Mouse (Mus musculus) c-Kit-negative CD71-positive TER-119-positive erythroid progenitor cells, embryonic 14.5 days (primary cell): ENCODE results near the gene Lmx1b.
A peak's percentile ranks its signal among the peaks of the same experiment; 100 is the strongest.

Experiments
- DNase-seq: peaks from one replicate; pipeline ENCODE4 v3.0.0-alpha.2; 2013; ENCODE audit warnings: low read depth, low spot score

Lmx1b gene

DNA sequence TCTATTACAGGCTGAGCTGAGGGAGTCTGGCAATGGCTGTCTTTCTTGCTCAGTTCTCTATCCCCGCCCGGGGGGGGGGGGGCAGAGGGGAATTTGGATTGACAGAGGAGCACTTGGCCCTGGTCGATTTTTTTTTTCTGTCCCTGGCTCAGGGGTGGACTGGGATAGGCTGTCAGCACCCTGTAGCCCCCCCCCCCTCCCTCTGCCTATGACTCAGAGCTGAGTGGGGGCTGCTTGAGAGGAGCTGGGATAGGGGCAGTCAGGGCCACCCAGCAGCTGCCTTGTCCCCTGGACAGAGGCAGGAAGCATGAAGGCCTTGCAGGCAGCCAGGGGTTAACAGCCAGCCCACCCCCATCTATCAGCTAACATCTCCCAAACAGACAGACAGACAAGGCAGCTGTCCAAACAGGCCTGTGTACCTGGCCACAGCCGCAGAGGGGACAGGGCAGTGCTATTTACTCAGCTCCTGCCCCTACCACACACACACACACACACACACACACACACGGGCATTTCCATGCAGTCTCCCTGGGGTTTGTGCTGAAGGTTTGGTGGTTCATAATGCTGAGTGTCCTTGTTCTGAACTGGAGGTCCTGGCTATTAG is 57.8 kb downstream of the Lmx1b start:
- DNase-seq, result no peak

- DNase-seq, result no peak
Observed at GRCm38 (mm10) chr2:33581866-33582265, 58.4 kb downstream of the Lmx1b start.

GRCm38 (mm10) chr2:33581449-33581777 is 58.9 kb downstream of the Lmx1b start:
- no peak for DNase-seq

DNA sequence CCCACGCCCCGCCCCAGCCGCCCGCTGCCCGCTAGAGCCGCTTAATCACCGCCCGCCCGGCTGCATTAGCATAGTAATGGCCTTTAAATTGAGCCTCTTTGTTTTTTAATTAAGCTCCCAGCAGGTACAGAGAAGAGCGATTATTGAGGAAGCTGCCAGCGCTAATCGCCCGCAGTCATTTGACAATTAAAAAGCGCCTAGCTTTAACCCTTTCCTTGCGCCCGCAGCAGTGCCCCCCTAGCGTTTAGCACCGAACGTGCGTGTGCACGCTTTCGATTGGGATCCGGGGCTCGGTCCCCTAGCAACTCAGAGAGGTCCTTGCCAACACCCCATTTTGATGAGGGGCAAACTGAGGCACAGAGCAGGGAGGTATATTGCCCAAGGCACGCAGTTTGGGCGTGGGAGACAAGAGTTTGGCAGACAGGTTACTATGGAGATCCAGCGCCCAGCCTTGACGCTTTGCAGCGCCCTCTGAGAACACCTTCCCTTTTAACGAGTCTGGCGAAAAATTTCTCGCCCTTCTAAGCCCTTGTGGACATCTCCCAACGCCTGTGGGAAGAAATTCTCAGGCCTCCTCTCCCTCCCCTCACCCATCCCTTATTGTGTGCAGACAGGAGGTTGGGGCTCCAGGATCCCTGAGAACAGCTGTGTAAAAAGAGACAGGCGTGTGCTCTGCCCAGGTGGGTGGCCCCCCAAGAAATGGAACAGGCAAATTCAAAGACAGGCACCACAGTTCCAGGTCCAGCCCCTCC is 59.4 kb downstream of the Lmx1b start:
- no peak for DNase-seq

DNA sequence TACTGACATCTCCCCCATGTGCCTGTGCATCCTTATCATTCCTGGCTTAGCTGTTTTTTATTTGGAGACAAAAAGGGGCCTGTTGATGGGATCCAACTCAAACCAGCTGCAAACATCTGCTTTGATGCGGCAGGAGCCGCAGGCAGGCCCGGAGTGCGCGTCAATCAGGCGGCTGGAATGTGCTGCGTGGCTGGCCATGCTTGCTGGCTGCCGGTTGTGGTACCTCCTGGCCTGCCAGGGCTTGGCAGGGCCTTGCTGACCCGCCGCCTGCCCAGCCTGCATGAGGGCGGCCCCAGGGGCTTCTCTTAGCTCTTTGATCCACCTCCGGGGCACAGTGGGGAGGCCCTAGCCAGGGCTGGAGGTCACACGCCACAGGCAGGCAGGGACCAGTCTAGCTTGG is 64.9 kb downstream of the Lmx1b start:
- DNase-seq, result no peak

GRCm38 (mm10) chr2:33573075-33573474 is 67.2 kb downstream of the Lmx1b start:
- no peak for DNase-seq

GRCm38 (mm10) chr2:33571219-33571824 is 69.0 kb downstream of the Lmx1b start:
- DNase-seq, result no peak

DNA sequence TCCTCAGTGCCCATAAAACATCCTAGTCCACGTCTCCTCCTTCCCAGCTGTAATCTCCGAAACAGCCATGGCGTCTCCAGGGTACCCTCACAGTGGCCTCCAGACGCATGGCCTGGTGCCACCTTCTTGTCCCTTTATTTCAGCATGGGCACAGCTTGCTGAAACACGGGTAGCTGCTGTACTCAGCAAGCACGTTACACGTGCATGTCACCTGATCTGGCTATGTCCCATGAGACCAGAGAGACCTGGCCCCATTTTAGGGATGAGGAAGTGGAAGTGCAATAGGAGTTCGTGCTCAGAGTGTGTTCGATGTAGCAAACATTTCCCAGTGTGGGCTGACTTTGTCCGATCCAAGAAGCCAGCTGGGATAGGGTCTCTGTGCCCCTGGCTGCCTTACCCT is 70.6 kb downstream of the Lmx1b start:
- no peak for DNase-seq

DNA sequence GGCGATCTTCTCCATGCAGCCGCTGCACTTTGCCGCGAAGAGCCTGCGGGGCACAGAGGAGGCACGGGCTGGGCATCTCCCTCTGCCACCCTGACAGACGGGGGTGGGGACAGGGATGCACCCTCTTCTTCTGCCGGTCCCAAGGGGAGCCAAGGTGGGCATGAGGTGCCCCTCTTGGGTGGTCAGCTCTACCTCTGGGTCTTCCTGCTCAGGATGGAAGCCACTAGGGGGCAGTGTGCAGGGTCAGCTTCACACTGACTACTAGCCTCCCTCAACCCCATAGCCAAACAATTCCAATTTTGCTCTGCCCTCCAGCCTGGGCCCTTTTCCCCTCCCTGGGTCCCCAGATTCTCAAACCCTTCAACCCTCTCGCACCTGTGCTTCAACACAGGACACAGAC is 71.1 kb downstream of the Lmx1b start:
- no peak for DNase-seq

DNA sequence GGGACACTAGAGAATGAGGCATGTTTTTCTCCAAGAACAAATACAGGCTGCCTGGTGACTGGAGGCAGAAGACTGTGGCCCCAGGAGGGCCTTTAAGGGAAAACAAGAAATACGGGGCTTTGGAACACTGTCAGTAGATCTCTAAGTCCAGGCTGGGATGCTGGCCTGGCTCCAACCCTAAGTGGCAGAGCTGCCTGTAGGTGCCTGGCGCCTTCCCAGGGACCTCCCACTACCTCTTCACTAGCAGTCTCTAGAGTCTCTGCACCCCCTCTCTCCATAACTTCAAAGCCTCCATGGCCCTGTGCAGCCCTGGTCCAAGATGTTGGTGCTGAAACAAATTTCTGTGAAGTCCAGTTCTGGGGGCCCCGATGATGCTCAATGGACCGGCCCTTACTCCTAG is 74.4 kb downstream of the Lmx1b start:
- no peak for DNase-seq

GRCm38 (mm10) chr2:33564748-33565147 is 75.6 kb downstream of the Lmx1b start:
- DNase-seq, result no peak

DNA sequence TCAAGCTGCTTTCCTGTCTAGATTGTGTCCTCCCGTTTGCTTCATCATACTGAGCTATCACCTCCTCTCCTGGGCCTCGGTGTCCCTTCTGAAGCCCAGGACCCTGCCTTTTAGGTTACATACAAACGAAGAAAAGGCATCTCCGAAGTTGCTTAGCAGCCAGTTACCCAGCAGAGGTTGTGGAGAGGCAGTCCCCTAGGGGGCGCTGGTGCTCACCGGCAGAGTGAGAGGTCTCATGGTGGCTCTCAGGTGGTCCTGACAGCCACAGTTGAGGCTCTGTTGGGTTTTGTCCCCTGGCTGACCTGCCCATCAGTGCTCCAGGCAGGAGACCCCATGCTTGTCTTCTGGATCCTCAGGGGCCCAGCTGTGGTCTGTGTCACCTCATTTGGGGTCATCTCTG is 80.6 kb downstream of the Lmx1b start:
- no peak for DNase-seq

GRCm38 (mm10) chr2:33559334-33559733 is 81.0 kb downstream of the Lmx1b start:
- DNase-seq, result no peak

- peak; percentile 11 for DNase-seq
Observed at GRCm38 (mm10) chr2:33558233-33558632, 82.1 kb downstream of the Lmx1b start.

DNA sequence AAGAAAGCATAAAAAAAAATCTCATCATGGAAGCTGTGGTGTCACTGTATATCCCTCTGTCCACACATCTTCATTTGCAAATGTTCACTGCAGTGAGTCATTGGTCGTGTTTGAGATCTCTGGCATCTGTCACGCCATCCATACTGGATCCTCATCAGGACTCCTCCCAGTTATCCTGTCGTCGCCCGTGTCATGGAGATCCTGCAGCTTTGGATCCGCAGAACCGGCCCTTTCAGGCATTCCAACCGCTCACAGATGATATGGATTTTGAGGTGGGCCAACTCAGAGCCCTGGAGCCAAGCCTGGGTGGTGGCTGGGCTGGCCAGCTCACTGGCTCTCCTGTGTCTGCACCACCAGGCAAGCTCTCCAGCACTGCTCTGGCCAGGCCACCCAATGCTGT is 84.7 kb downstream of the Lmx1b start:
- no peak for DNase-seq

DNA sequence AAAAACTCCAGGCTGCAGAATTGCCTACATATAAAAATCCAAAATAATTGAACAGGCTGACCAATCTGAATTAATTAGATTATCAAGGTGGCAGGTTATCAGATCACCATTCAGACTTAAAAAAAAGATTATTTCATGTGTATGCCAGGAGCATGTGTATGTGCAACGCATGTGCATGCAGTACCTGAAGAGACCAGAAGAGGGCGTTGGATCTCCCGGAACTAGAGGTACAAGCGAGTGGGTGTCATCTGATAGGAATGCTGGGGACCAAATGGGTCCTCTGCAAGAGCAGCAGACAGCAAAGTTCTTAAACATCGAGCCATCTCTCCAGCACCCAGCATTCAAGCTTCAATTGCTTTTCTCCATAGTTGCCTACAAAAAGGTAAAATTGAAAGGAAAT is 87.6 kb downstream of the Lmx1b start:
- DNase-seq, result no peak

GRCm38 (mm10) chr2:33547595-33547994 is 92.7 kb downstream of the Lmx1b start:
- DNase-seq, result no peak

DNA sequence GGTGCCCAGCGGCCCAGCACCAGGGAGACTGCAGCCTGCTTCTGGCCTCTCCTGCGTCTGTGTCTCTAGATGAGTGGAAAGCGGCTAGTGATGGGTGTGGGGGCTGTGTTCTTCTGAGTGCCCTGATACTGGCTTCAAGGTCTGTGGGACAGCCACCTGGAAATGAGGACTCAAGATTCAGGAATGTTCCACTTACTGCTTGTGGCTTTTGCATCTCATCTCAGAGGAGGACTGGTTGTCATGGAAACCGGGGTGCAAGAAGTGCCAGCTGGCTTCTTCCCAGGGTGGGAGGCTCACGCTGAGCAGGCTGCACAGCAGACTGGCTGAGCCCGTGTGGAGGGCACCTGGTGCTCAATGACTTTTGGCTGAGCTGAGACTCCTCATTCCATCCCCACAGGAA is 93.4 kb downstream of the Lmx1b start:
- DNase-seq, result no peak

DNA sequence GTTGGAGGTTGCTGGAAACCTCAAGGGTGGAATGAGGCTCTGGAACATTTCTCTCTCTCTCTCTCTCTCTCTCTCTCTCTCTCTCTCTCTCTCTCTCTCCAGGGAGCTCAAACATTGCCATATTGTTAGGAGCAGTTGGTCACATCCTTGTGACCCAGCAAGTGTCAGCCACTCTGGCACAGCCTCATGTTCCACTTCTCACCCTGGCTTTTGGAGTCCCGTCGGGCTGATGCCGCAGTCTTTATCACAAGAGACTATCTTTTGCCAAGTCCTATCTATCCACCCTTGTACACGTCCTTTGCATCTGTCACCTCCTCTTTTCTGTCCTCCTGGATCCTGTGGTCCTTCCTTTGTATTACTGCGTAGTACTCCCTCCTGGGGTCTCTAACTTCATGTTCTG is 94.3 kb downstream of the Lmx1b start:
- no peak for DNase-seq

DNA sequence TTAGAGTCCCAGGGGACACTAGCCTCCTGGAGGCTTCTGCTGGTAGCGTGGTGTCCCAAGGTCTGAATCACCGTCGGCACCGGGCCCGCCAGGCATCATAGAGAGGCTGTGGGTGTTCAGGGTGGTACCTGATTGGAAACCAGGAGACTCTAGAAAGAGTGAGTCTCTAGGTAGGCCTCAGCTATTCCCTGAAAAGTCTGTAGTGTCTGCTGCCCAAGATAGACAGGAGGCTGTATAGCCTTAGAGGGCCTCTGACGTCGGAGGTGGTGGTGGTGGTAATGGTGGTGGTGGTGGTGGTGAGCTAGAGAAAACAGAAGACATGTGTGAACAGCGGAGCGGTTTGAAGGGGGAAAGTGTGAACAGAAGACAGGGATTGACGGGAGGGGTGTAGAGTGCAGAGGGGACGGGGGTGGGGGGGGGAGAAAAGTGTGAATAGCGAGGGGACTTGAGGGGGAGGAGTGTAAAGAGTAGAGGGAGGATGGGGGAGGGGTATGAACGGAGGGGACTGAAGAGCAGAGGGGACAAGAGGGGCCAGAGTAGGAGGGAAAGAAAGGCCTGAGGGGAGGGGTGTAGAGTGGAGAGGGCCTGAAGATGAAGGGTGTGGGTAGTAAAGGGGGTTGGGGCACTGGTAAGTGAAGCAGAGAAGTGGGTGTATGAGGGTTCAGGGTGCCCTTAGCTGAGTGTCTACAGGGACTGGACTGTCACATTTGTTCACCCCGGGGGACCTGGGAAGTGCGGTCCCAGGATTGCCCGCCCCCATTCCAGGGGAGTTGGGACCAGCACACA is 95.3 kb downstream of the Lmx1b start:
- DNase-seq, result no peak

DNA sequence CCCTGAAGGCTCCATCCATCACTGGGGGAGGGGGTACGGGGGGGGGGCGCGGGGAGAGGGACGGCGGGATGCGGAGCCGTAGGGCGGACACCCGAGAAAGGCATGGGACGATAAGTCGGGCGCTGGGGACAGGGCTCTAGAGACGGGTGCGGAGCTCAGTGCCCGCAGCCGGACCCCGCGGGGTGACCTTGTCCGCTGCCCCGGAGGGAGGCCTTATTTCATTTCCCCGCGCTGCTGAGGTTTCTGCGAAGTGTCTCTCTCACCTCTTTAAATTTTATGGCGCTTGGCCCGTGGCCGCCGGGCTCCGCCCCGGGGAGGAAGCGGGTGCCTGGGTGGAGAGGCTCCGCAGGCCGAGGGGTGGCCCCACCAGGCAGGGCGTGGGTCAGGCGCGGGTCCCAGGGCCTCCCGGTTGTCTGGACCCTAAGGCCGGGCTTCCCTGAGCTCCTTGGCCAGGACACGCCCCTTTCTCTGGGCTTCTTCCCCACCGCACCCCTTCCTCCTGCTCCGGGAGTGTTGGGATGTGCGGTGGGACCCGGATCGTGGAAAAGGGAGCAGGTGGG is 96.0 kb downstream of the Lmx1b start:
- DNase-seq, result no peak
